Mouse (Mus musculus) liver, adult 2 months (tissue): ENCODE results near the gene Nt5c3b. TPM values are rescaled to one million over a fixed set of nuclear protein-coding genes. Genes with fewer than 3 reads are reported as not detected.

Source experiments
- DNase-seq: peaks from one replicate; pipeline ENCODE4 v3.0.0-alpha.2; 2011; ENCODE audit warnings: low read depth, low spot score; ENCODE audit errors: extremely low read depth
- H3K27ac ChIP-seq: fragments of 200-500 bp; replicated peaks from 2 replicates; pipeline ENCODE4 v1.5.1; 2012; ENCODE audit warnings: low read depth, mild to moderate bottlenecking, control low read depth, inconsistent platforms, low read length; ENCODE audit not compliant: insufficient read depth
- H3K27me3 ChIP-seq: fragments of 200-500 bp; 2 replicates; pipeline ENCODE4 v1.6.1; 2012; ENCODE audit warnings: mild to moderate bottlenecking, moderate library complexity, low read length, inconsistent platforms; ENCODE audit not compliant: control insufficient read depth, insufficient read depth
- H3K36me3 ChIP-seq: fragments of 200-500 bp; 2 replicates; pipeline ENCODE4 v1.6.1; 2012; ENCODE audit warnings: low read length, inconsistent platforms; ENCODE audit not compliant: control insufficient read depth, insufficient read depth
- H3K4me1 ChIP-seq: fragments of 200-500 bp; 2 replicates; pipeline ENCODE4 v1.6.1; 2011; ENCODE audit warnings: low read length; ENCODE audit not compliant: control insufficient read depth, insufficient read depth
- H3K4me3 ChIP-seq: fragments of 200-500 bp; 2 replicates; pipeline ENCODE4 v1.5.1; 2011; ENCODE audit warnings: low read depth, mild to moderate bottlenecking, control low read depth, low read length, moderate library complexity; ENCODE audit not compliant: insufficient read depth
- H3K79me2 ChIP-seq: fragments of 200-500 bp; 2 replicates; pipeline ENCODE4 v1.6.1; 2012; ENCODE audit warnings: inconsistent platforms, mild to moderate bottlenecking, low read length, moderate library complexity; ENCODE audit not compliant: control insufficient read depth, insufficient read depth
- H3K9ac ChIP-seq: fragments of 200-500 bp; 2 replicates; pipeline ENCODE4 v1.6.1; 2012; ENCODE audit warnings: low read depth, mild to moderate bottlenecking, control low read depth, inconsistent platforms, low read length
- CTCF ChIP-seq: fragments of 200-500 bp; IDR thresholded peaks from 2 replicates; pipeline ENCODE4 v1.5.1; 2011; ENCODE audit warnings: low read depth, low read length, control low read depth
- POLR2A ChIP-seq: fragments of 200-500 bp; IDR thresholded peaks from 2 replicates; pipeline ENCODE4 v1.6.1; 2011; ENCODE audit warnings: low read length, control low read depth; ENCODE audit not compliant: insufficient read depth; ENCODE audit errors: extremely low read depth
- WGBS: fragments of 180-500 bp; shearing (Covaris S2); methylation state at CpG from one replicate; pipeline ENCODE4 v1.1.7; 2018; 5-methylcytosine and 5-hydroxymethylcytosine counted together
- polyA plus RNA-seq: library from polyadenylated mRNA; depleted of rRNA; stranded (reverse); fragments of >200 nt; gene quantifications from 2 replicates; pipeline ENCODE4 v1.2.3, GENCODE M21; 2012
- total RNA-seq: library from RNA; depleted of rRNA; stranded (reverse); fragments of >200 nt; gene quantifications from 2 replicates; pipeline ENCODE4 v1.2.3, GENCODE M21; 2014

Nt5c3b gene
- total and polyA plus RNA-seq, 2 experiments = 4.4 to 4.8 TPM

DNA sequence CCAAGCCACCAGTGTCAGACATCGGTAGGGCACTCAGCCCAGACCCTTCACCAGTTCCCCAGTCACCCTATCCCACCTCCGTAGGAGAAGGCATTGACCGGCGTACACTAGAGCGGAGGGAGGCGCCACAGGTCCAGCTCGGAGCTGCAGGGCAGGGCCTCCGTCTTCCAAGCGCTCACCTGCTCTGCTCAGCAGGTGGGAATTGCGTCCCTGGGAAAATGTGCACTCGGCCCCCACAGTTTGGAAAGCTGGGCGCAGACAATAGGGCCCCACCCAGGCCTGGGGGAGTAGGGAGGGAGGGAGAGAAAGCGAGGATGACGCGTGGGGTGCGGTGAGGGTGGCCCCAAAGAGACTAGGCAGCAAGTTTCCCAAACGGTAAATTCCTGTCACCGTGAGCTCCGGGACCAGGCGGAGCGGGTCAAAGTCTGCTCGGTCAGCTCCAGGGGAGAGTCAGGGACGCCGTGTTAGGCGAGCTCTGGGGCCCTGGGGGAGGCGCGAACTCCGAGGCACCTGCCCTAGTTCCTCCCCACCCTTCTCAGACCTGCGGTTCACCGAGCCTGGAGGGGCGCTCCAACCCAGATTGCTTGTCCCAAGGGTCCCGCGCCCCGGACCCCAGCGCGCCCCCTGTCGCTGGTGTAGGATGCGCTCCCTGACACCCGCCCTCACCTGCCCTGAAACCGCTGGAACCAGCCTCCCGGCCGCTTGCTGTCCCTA is 44.6 kb downstream of the Nt5c3b start:
- peak overlapping the region; percentile 91 for H3K27ac ChIP-seq
- peak; percentile 76 for DNase-seq
- WGBS = under 1% methylated on average over 42 of the region's 42 CpGs
- peak overlapping the region; percentile 91 for H3K9ac ChIP-seq
- no peaks in the 10 kb centered on the region for H3K27me3 ChIP-seq
- TF ChIP-seq CTCF (peak; percentile 42), POLR2A (0 out of 2 replicates have a peak, but pooled peaks have one; percentile 7)
- peak overlapping the region; percentile 81 for H3K4me3 ChIP-seq
- peaks cover 20% of the 10 kb centered on the region; the same call in 1 of the 2 replicates for H3K79me2 ChIP-seq
- peaks cover 31% of the 10 kb centered on the region for H3K4me1 ChIP-seq
- no peaks in the 10 kb centered on the region for H3K36me3 ChIP-seq

DNA sequence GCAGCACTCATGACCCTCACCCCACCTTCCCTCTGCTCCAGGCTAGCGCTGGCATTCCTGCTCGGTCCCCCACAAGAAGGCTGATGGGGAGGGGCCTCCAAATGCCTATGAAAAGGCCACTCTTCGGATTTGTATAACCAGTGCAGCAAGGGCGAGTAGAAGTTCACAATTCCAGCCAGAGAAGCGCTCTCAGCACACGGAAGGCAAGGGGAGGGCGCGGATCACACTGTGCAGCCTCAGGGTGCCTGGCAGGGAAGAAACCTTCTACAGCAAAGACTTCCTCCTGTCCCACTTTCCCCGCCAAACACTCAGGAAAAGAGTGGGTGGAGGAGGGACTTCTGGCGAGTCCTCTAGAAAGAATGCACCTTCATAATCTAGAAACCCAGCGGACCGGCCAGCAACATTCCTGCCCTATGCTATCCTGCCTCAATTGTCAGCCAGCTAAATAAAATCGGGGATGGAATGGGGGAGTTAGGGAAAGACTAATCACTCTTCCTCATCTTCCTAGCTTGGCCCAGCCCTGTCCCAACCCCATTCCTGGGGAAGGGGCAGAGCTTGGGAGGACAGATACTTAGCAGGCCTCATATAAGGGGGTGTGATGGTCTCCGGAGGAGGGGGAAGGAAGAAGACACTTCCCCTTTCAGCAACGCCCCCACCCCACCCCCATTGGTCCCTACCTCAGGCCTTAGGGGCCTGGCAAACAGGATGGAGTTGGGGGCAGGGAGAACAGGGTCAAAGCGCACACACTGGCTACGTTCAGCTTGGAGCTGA is 45.6 kb downstream of the Nt5c3b start:
- Histone ChIP-seq H3K79me2 (peaks cover 20% of the 10 kb centered on the region; the same call in 1 of the 2 replicates), H3K4me1 (peaks cover 39% of the 10 kb centered on the region), H3K27ac (peak overlapping the region; percentile 91), H3K36me3 (no peaks in the 10 kb centered on the region), H3K9ac (peak overlapping the region; percentile 58), H3K27me3 (no peaks in the 10 kb centered on the region), H3K4me3 (peak overlapping the region; percentile 81)
- DNase-seq = no peak
- WGBS = 13% methylated on average over 17 of the region's 17 CpGs
- TF ChIP-seq POLR2A (no peak), CTCF (no peak)

DNA sequence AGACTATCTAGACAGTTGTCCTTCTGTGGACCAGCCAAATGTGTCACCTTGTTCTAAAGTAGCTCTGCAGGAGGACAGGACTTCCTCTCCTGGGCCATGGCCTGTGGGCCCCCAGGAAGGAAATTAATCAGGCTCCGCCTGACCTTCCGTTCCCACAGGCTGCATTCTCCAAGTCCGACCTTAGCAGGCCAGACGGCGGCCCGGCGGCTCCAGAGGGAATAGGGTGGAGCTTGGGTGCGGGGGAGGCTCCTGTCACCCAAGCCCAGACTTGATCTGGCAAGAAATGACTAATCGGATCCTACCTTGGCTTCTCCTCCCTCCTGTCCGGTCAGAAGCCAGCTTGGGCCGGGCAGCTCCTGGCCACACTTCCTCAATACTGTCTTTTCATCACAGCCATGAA is 46.4 kb downstream of the Nt5c3b start:
- Histone ChIP-seq H3K79me2 (peaks cover 24% of the 10 kb centered on the region), H3K9ac (peak overlapping the region; percentile 38; the same call in 1 of the 2 replicates), H3K4me1 (peaks cover 47% of the 10 kb centered on the region), H3K27me3 (no peaks in the 10 kb centered on the region), H3K4me3 (peak overlapping the region; percentile 18), H3K27ac (peak overlapping the region; percentile 91), H3K36me3 (no peaks in the 10 kb centered on the region)
- peak; percentile 89 for DNase-seq
- WGBS = 3% methylated on average over 11 of the region's 11 CpGs
- TF ChIP-seq CTCF (no peak), POLR2A (0 out of 2 replicates have a peak, but pooled peaks have one; percentile 10)

GRCm38 (mm10) chr11:100394353-100395074 is 47.1 kb downstream of the Nt5c3b start:
- peaks cover 31% of the 10 kb centered on the region for H3K79me2 ChIP-seq
- peaks cover 48% of the 10 kb centered on the region for H3K4me1 ChIP-seq
- TF ChIP-seq POLR2A = no peak
- H3K36me3 ChIP-seq = no peaks in the 10 kb centered on the region
- H3K27me3 ChIP-seq = no peaks in the 10 kb centered on the region
- no peak overlapping the region for H3K4me3 ChIP-seq
- 28% methylated on average over 5 of the region's 5 CpGs for WGBS
- DNase-seq = peak; percentile 41
- 0 out of 2 replicates have a peak overlapping the region, but pooled peaks have one; percentile 38 for H3K9ac ChIP-seq
- peak overlapping the region; percentile 91 for H3K27ac ChIP-seq

DNA sequence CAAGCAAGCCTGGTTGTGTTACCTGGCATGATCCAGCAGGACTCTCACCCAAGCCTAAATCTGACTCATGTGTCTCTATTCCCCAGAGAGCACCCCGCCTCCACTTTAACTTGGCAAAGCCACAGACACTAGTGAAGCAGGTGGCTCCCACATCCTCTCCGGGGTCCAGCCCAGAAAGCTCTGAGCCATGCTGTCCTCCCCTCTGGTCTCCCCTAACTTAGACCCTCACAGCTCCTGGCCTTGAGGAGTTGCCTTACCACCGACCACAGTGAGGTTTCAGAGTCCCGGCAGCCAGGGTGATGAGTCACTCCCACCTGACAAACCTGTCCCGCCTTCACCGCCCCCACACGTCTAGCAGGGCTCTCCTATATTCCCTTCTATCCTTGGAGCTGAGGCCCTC is 47.9 kb downstream of the Nt5c3b start:
- peaks cover 50% of the 10 kb centered on the region for H3K4me1 ChIP-seq
- H3K27me3 ChIP-seq = no peaks in the 10 kb centered on the region
- DNase-seq = no peak
- H3K4me3 ChIP-seq = no peak overlapping the region
- H3K36me3 ChIP-seq = no peaks in the 10 kb centered on the region
- no peak overlapping the region for H3K27ac ChIP-seq
- peaks cover 32% of the 10 kb centered on the region for H3K79me2 ChIP-seq
- no peak for TF ChIP-seq CTCF
- no peak for TF ChIP-seq POLR2A
- no peak overlapping the region for H3K9ac ChIP-seq
- 75% methylated on average over 7 of the region's 7 CpGs for WGBS
